Mouse (Mus musculus) left cerebral cortex, adult 2 months (tissue): ENCODE data around the gene Micu1. TPM values are rescaled to one million over a fixed set of nuclear protein-coding genes. Genes with fewer than 3 reads are reported as not detected.
"Not testable (repeated sequence)": the region's sequence is repeated elsewhere in the genome, so short reads cannot be mapped to it uniquely, and the experiment has no call there.

Experiments used
- DNase-seq, 2 experiments: peaks; one replicate each; pipeline ENCODE4 v3.0.0; 2021 to 2022; ENCODE audit warnings: low spot score in 2 of 2, mixed read lengths in 1 of 2; ENCODE audit errors: extremely low spot score in 1 of 2
- H3K27ac ChIP-seq: fragments of 200-600 bp; 2 replicates; pipeline ENCODE4 v1.8.1; 2022
- H3K4me3 ChIP-seq: fragments of 200-600 bp; 2 replicates; pipeline ENCODE4 v1.8.1; 2022
- CTCF ChIP-seq: fragments of 200-600 bp; IDR thresholded peaks from 2 replicates; pipeline ENCODE4 v1.8.1; 2022; ENCODE audit warnings: antibody characterized with exemption, mild to moderate bottlenecking, moderate library complexity
- intact Hi-C: fragments of 180-260 bp; cut with DNase I; formaldehyde crosslinking; loops from one replicate; pipeline ENCODE4 v1.15.1; 2025
- long read RNA-seq, 2 experiments: library from polyadenylated mRNA; stranded (forward); transcript quantifications; one replicate each; pipeline ENCODE4 v2.0.0; 2021; ENCODE audit warnings: borderline mapping rate in 2 of 2
- total RNA-seq, 2 experiments: library from RNA; stranded (reverse); gene quantifications; 2 replicates each; pipeline ENCODE4 v1.2.3; 2021

Gene Micu1
- total RNA-seq: 10 to 100 TPM; 85.2 to 89.9 TPM
- long read RNA-seq, experiment 1, transcript Micu1-204 (12 exons, 2,442 nt): major isoform, 43 of 56 reads
- long read RNA-seq, experiment 1, partial matches to known transcripts: 7 of 56 reads
- long read RNA-seq, experiment 1, other reads (novel, unspliced or antisense): 6 of 56 reads
- long read RNA-seq, experiment 2, transcript Micu1-204 (12 exons, 2,442 nt): major isoform, 33 of 40 reads
- long read RNA-seq, experiment 2, partial matches to known transcripts: 4 of 40 reads
- long read RNA-seq, experiment 2, other reads (novel, unspliced or antisense): 3 of 40 reads

- no peak; the same call in 1 of the 2 replicates for TF ChIP-seq CTCF
- peak; percentile 95 for DNase-seq
- Histone ChIP-seq H3K4me3 (peak within 1 kb of the TSS; percentile 87), H3K27ac (peak within 1 kb of the TSS; percentile 77)
- intact Hi-C loops: loop anchor here (2.0 kb wide), 1 partner anchor 86 kb away; the partner anchor contains the start of genes Gm10322 and Mcu
Observed at GRCm38 (mm10) chr10:59702207-59703032, at the start of gene Micu1. TSS of gene Micu1 (plus strand) at chr10:59702477.

GRCm38 (mm10) chr10:59656799-59657198, 45.5 kb upstream of the Micu1 start:
- intact Hi-C loops: no loop called here
- no peak overlapping the region for H3K4me3 ChIP-seq
- no peak overlapping the region for H3K27ac ChIP-seq
- no peak for TF ChIP-seq CTCF
- no peak for DNase-seq

- intact Hi-C loops: no loop called here
- TF ChIP-seq CTCF: no peak
- DNase-seq: no peak
- Histone ChIP-seq H3K27ac (no peak overlapping the region), H3K4me3 (no peak overlapping the region)
Observed at GRCm38 (mm10) chr10:59664765-59665164, 37.5 kb upstream of the Micu1 start.

- intact Hi-C loops: no loop called here
Observed at GRCm38 (mm10) chr10:59665503-59666291, 36.6 kb upstream of the Micu1 start.

GRCm38 (mm10) chr10:59667377-59667776, 34.9 kb upstream of the Micu1 start:
- intact Hi-C loops: no loop called here
- Histone ChIP-seq H3K4me3 (no peak overlapping the region), H3K27ac (no peak overlapping the region)
- TF ChIP-seq CTCF: no peak
- DNase-seq: peak in 1 of 2 experiments; percentile 18

More at GRCm38 (mm10) chr10:59665503-59666291, 36.6 kb upstream of the Micu1 start:
- Histone ChIP-seq H3K4me3 (no peak overlapping the region), H3K27ac (no peak overlapping the region)
- peak in 1 of 2 experiments; percentile 11 for DNase-seq
- TF ChIP-seq CTCF: no peak

- intact Hi-C loops: no loop called here
- DNase-seq: no peak
- H3K27ac ChIP-seq: no peak overlapping the region
- H3K4me3 ChIP-seq: no peak overlapping the region
- no peak for TF ChIP-seq CTCF
Observed at GRCm38 (mm10) chr10:59668491-59668890, 33.8 kb upstream of the Micu1 start.

GRCm38 (mm10) chr10:59677836-59678235, 24.4 kb upstream of the Micu1 start:
- Histone ChIP-seq H3K4me3 (no peak overlapping the region), H3K27ac (no peak overlapping the region)
- DNase-seq: no peak
- intact Hi-C loops: no loop called here
- TF ChIP-seq CTCF: no peak

- no peak overlapping the region for H3K4me3 ChIP-seq
- TF ChIP-seq CTCF: no peak
- intact Hi-C loops: no loop called here
- no peak for DNase-seq
- no peak overlapping the region for H3K27ac ChIP-seq
Observed at GRCm38 (mm10) chr10:59679189-59679588, 23.1 kb upstream of the Micu1 start.

- intact Hi-C loops, DNase-seq, H3K27ac ChIP-seq, H3K4me3 ChIP-seq: not testable (repeated sequence)
Observed at GRCm38 (mm10) chr10:59685586-59685985, 16.7 kb upstream of the Micu1 start.

GRCm38 (mm10) chr10:59687126-59687525, 15.2 kb upstream of the Micu1 start:
- TF ChIP-seq CTCF: no peak
- Histone ChIP-seq H3K4me3 (no peak overlapping the region), H3K27ac (no peak overlapping the region)
- DNase-seq: no peak
- intact Hi-C loops: no loop called here

GRCm38 (mm10) chr10:59689836-59690235, 12.4 kb upstream of the Micu1 start:
- H3K4me3 ChIP-seq: no peak overlapping the region
- no peak for DNase-seq
- intact Hi-C loops: no loop called here
- no peak for TF ChIP-seq CTCF
- H3K27ac ChIP-seq: no peak overlapping the region

- no peak for DNase-seq
- Histone ChIP-seq H3K27ac (no peak overlapping the region), H3K4me3 (no peak overlapping the region)
- no peak for TF ChIP-seq CTCF
- intact Hi-C loops: no loop called here
Observed at GRCm38 (mm10) chr10:59692441-59692840, 9.8 kb upstream of the Micu1 start.
